Mouse (Mus musculus) left cerebral cortex, postnatal 25 days (tissue): ENCODE measurements around the gene Yipf4. TPM values are rescaled to one million over a fixed set of nuclear protein-coding genes. Genes with fewer than 3 reads are reported as not detected.

Source experiments
- DNase-seq, 2 experiments: peaks; one replicate each; pipeline ENCODE4 v3.0.0; 2022; ENCODE audit warnings: low spot score in 2 of 2, mixed read lengths in 1 of 2
- intact Hi-C: fragments of 180-260 bp; cut with DNase I; formaldehyde crosslinking; loops from one replicate; pipeline ENCODE4 v1.15.1; 2025
- total RNA-seq, 2 experiments: library from RNA; stranded (reverse); gene quantifications; 2 replicates each; pipeline ENCODE4 v1.2.3; 2021

The Yipf4 gene
- total RNA-seq, 2 experiments from 2014 or later: 74.8 to 87.1 TPM

- no peak for DNase-seq
These were observed 23.0 kb downstream of the Yipf4 start for GRCm38 (mm10) chr17:74512308-74512707.

GRCm38 (mm10) chr17:74522797-74523723 lies 33.8 kb downstream of the Yipf4 start:
- intact Hi-C loops: no loop called here
- DNase-seq: no peak

More at GRCm38 (mm10) chr17:74512308-74512707, 23.0 kb downstream of the Yipf4 start:
- intact Hi-C loops: no loop called here

GRCm38 (mm10) chr17:74526117-74526516 lies 36.8 kb downstream of the Yipf4 start:
- DNase-seq: no peak
- intact Hi-C loops: no loop called here

- intact Hi-C loops: no loop called here
- peak in 1 of 2 experiments; percentile 14 for DNase-seq
These were observed 37.7 kb downstream of the Yipf4 start for GRCm38 (mm10) chr17:74526806-74527653.

- peak; percentile 100 for DNase-seq
- intact Hi-C loops: loop anchor here (1.0 kb wide), 1 partner anchor 39 kb away; the partner anchor contains the start of gene Yipf4
These were observed 38.7 kb downstream of the Yipf4 start, which contains the start of gene Birc6 for GRCm38 (mm10) chr17:74527729-74528607. Gene Birc6 (plus strand): TSS chr17:74528295.

- intact Hi-C loops: loop anchor here (1.0 kb wide), 1 partner anchor 40 kb away; the partner anchor contains the start of gene Yipf4
- DNase-seq: no peak
These were observed 39.6 kb downstream of the Yipf4 start for GRCm38 (mm10) chr17:74528648-74529532.

- intact Hi-C loops: no loop called here
- no peak for DNase-seq
These were observed 40.2 kb downstream of the Yipf4 start for GRCm38 (mm10) chr17:74529533-74529824.

- no peak for DNase-seq
- intact Hi-C loops: no loop called here
These were observed 45.7 kb downstream of the Yipf4 start for GRCm38 (mm10) chr17:74534971-74535370.

GRCm38 (mm10) chr17:74537526-74537925 lies 48.2 kb downstream of the Yipf4 start:
- no peak for DNase-seq
- intact Hi-C loops: no loop called here

GRCm38 (mm10) chr17:74543615-74544014 lies 54.3 kb downstream of the Yipf4 start:
- no peak for DNase-seq
- intact Hi-C loops: no loop called here

Other genes with a start within 250 kb of the Yipf4 start
- gene Memo1, start 194.0 kb upstream of the Yipf4 start, total RNA-seq: 10 to 100 TPM; 43.1 to 49.7 TPM
- 10 to 100 TPM; 43.9 to 50.5 TPM for gene Dpy30, start 165.5 kb upstream of the Yipf4 start, total RNA-seq
- gene Spast, start 150.5 kb upstream of the Yipf4 start, total RNA-seq: 10 to 100 TPM; 55.0 to 59.4 TPM
- 10 to 100 TPM; 13.3 to 13.9 TPM for gene Slc30a6, start 93.9 kb upstream of the Yipf4 start, total RNA-seq
- under 1 TPM; 0.07 to 0.30 TPM for gene Nlrc4, start 30.4 kb upstream of the Yipf4 start, total RNA-seq
- gene Birc6, start 38.8 kb downstream of the Yipf4 start, total RNA-seq: 100 to 1,000 TPM; 138 to 140 TPM
- 10 to 100 TPM; 23.0 to 24.4 TPM for gene Ttc27, start 228.2 kb downstream of the Yipf4 start, total RNA-seq